Mouse (Mus musculus) ovary, postnatal 14 days (tissue): ENCODE results near the gene Rpl13a.
"Not testable (repeated sequence)": the region's sequence is repeated elsewhere in the genome, so short reads cannot be mapped to it uniquely, and the experiment has no call there.

Experiments used
- DNase-seq: peaks from one replicate; pipeline ENCODE4 v3.0.0; 2022; ENCODE audit warnings: low spot score

Gene Rpl13a

GRCm38 (mm10) chr7:45156206-45156605, 27.6 kb upstream of the Rpl13a start:
- DNase-seq, result no peak

GRCm38 (mm10) chr7:45155590-45155989, 27.0 kb upstream of the Rpl13a start:
- DNase-seq, result no peak

GRCm38 (mm10) chr7:45154993-45155514, 26.5 kb upstream of the Rpl13a start:
- peak; percentile 52 for DNase-seq

- peak; percentile 95 for DNase-seq
Observed at GRCm38 (mm10) chr7:45154096-45154992, 25.8 kb upstream of the Rpl13a start, which contains the start of the genes Pih1d1 and Aldh16a1. Gene Pih1d1, plus strand, starts transcription at chr7:45154303. Gene Aldh16a1, minus strand, starts transcription at chr7:45154584.

- no peak for DNase-seq
Observed at GRCm38 (mm10) chr7:45153586-45153985, 25.0 kb upstream of the Rpl13a start.

- not testable (repeated sequence) for DNase-seq
Observed at GRCm38 (mm10) chr7:45153052-45153451, 24.5 kb upstream of the Rpl13a start.

GRCm38 (mm10) chr7:45151303-45151702, 22.7 kb upstream of the Rpl13a start:
- peak; percentile 56 for DNase-seq

GRCm38 (mm10) chr7:45150321-45150720, 21.8 kb upstream of the Rpl13a start:
- DNase-seq, result no peak

GRCm38 (mm10) chr7:45149545-45149944, 21.0 kb upstream of the Rpl13a start:
- DNase-seq, result no peak

GRCm38 (mm10) chr7:45148534-45149098, 20.1 kb upstream of the Rpl13a start:
- no peak for DNase-seq

- no peak for DNase-seq
Observed at GRCm38 (mm10) chr7:45147899-45148298, 19.3 kb upstream of the Rpl13a start.

- DNase-seq, result no peak
Observed at GRCm38 (mm10) chr7:45147267-45147666, 18.7 kb upstream of the Rpl13a start.

GRCm38 (mm10) chr7:45145460-45145859, 16.9 kb upstream of the Rpl13a start:
- DNase-seq, result no peak

GRCm38 (mm10) chr7:45144368-45145174, 16.0 kb upstream of the Rpl13a start:
- DNase-seq, result no peak

- DNase-seq, result no peak
Observed at GRCm38 (mm10) chr7:45141914-45142313, 13.4 kb upstream of the Rpl13a start.

- no peak for DNase-seq
Observed at GRCm38 (mm10) chr7:45141319-45141718, 12.8 kb upstream of the Rpl13a start.

GRCm38 (mm10) chr7:45139904-45140723, 11.6 kb upstream of the Rpl13a start:
- DNase-seq, result no peak

- DNase-seq, result no peak
Observed at GRCm38 (mm10) chr7:45138403-45138802, 9.8 kb upstream of the Rpl13a start.

GRCm38 (mm10) chr7:45137171-45138006, 8.8 kb upstream of the Rpl13a start:
- DNase-seq, result no peak

- peak; percentile 94 for DNase-seq
Observed at GRCm38 (mm10) chr7:45135993-45136567, 7.5 kb upstream of the Rpl13a start, which contains the start of the genes Gm45713 and Flt3l. Gene Gm45713, minus strand, starts transcription at chr7:45136231. Gene Flt3l, minus strand, starts transcription at chr7:45136432.
